Mouse (Mus musculus): Measurements from ENCODE around the gene Apol9b.

Gene Apol9b

GRCm38 (mm10) chr15:77784039-77784824, 55.4 kb downstream of the Apol9b start:
- no peak for DNase-seq

- DNase-seq, result no peak
Measured at GRCm38 (mm10) chr15:77785807-77786206, 57.0 kb downstream of the Apol9b start.

All from lung, postnatal 36 days (tissue).